Mouse (Mus musculus) embryonic fibroblast, embryonic 13.5 days (primary cell): Measurements from ENCODE around the gene Hoxa5.
A peak's percentile ranks its signal among the peaks of the same experiment; 100 is the strongest.

Experiments
- CTCF ChIP-seq: IDR thresholded peaks from 2 replicates; pipeline ENCODE4 v1.5.1; 2011; ENCODE audit warnings: mild to moderate bottlenecking, control low read depth, low read length, moderate library complexity, borderline replicate concordance; ENCODE audit not compliant: insufficient read depth
- POLR2A ChIP-seq: IDR thresholded peaks from 2 replicates; pipeline ENCODE4 v1.6.1; 2011; ENCODE audit warnings: low read depth, mild to moderate bottlenecking, control low read depth, low read length, moderate library complexity

DNA sequence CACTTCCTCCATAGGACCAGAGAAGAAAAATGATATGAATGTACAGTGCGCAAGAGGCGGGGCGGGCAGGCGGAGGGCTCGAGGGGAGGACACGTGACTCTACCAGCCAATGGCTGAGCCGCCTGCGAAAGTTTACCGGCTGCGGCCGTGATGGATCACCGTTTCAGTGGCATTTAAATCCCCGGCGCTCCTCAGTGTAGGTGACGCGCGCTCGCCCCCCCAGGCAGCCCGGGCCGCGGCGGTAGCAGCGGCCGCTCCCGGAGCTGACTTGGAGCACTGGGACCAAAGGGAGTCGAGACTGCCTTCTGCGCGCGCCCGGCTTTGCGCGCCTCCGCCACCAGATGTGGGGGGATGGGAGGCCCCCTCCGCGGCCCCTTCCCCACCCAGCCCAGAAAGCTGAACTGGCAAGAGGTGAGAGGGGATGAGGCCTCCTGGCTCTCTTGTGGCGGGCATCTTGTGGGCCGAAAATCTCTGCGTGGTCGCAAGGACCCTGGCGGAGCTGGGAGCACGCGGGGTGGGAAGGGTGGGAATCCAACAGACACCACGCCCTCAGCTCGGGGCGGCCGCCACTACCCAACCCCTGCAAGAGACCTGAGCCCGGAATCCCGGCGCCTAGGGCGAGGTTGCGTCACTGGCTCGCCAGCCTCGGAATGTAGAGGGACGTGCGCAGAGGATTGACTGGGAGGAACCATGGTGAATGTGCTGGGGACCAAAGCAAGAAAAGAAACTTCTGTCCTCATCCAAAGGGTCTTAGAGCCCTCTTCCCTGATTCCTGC lies 45.9 kb downstream of the Hoxa5 start, which contains the start of gene Hoxa1:
- TF ChIP-seq CTCF (no peak), POLR2A (peak; percentile 70)
